Mouse (Mus musculus): Measurements from ENCODE around the gene Lrch4. TPM values are rescaled to one million over a fixed set of nuclear protein-coding genes. Genes with fewer than 3 reads are reported as not detected.
"Not testable (repeated sequence)": the region's sequence is repeated elsewhere in the genome, so short reads cannot be mapped to it uniquely, and the experiment has no call there.

Lrch4 gene
- total RNA-seq, 2 experiments from 2014 or later, result 14.8 to 15.3 TPM

DNA sequence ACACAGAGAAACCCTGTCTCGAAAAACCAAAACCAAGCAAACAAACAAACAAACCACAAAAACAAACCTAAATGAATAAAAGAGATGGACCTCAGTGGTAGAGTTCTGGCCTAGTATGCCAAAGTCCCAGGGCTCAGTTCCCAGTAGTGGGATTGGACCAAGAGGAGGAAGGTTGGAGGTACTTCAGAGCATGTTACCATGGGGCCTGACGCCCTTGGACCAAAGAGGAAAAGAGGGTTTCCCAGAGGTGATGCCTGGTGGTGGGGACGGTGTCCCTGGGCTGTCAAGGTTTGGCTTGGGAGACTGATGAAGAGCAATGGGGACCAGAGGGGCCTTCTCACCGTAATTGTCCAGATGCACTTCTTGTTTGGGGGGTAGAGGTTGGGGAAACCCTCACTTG, 18.9 kb upstream of the Lrch4 start:
- intact Hi-C loops (cut with DNase I; ENCODE audit: low total_unique reads), result no loop called here
- DNase-seq, result no peak

DNA sequence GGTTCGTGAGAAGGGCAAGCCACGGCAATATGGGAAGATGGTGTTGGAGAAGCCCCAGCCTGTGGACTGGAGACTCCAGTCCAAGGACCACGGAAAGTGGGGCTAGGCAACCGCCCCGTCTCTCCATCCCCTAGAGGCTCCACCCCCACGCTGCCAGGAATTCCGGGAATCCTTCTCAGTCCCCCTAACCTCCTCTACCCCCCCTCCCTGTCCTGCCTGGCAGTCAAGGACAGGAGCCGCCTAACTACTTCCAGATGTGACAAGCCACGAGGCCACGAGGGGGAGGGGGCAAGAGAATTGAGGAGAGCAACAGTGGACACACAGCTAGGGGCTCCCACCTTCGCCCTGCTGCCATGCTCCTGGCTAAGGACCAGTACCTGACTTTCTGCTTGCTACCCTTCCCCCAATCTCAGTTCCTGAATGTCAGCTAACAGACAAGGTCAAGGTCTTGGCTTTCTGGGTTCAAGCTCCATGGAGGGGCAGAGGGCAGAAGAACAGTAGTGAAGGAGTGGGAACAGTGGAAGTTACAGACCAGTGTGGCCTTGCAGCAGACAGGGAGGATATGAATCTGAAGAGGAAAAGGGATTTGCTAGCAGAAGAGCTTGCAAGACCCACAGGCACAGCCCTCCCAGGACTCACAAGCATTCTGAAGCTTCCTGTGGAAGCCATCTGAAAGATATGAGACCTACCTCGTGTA, 18.2 kb upstream of the Lrch4 start:
- intact Hi-C loops (cut with DNase I; ENCODE audit: low total_unique reads), result no loop called here
- DNase-seq, result peak; percentile 92

DNA sequence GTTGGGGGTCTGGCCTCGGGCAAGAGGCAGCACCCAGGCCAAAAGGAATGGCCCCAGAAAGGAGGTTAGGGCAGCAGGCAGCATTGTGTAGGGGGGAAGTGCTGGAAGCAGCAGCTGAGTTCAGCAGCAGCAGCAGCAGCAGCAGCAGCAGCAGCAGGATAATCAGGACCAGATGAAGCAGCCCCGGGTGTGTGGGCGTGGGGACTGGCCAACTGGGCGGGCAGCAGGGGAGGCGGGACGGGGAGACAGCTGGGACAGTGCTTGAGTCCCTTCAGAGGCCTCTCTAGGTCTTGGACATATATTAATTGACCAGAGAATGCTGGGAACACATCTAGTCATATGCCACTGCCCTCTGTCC, 17.7 kb upstream of the Lrch4 start:
- peak; percentile 89 for DNase-seq
- intact Hi-C loops (cut with DNase I; ENCODE audit: low total_unique reads), result no loop called here

DNA sequence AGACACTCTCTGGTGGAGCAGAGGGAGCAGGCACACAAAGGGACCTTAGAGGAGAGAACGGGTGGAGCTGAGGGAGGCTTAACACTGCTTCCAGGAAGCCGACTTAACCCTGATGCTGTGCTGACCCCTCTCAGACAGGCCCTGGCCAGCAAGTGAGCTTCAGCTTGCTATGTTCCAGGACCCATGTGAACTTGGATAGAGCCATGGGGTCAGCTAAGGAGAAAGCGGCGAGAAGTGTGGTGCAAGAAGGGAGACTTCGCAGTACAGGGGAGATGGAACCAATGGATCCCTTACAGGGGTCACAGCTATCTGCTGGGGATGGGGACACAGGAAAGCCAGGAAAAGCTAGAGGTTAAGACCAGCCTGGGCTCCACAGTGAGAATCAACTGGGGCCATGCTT, 15.8 kb upstream of the Lrch4 start:
- no peak for DNase-seq
- intact Hi-C loops (cut with DNase I; ENCODE audit: low total_unique reads), result no loop called here

DNA sequence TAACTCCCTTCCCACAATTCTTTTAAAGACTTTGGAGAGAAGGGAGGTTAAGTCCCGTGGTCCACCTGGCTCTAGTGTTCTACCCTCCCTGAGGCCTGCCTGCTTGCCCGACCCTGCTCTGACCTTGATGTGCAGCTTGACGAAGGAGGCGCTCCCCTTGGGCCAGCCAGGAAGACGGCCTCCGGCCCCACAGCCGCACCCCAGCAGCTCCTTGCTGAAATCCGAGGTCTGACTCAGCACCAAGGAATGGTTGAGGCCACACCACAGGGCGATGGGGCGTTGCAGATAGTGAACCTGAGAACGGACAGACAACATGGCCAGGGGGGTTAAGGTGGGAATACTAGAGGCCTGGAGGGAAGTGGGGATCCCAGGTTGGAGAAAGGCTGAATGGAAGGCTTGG, 15.4 kb upstream of the Lrch4 start, which contains the start of gene Pcolce:
Pcolce (minus strand) TSS at position 235 of the 400 bp plus-strand sequence.
- intact Hi-C loops (cut with DNase I; ENCODE audit: low total_unique reads), result no loop called here
- DNase-seq, result peak; percentile 58

DNA sequence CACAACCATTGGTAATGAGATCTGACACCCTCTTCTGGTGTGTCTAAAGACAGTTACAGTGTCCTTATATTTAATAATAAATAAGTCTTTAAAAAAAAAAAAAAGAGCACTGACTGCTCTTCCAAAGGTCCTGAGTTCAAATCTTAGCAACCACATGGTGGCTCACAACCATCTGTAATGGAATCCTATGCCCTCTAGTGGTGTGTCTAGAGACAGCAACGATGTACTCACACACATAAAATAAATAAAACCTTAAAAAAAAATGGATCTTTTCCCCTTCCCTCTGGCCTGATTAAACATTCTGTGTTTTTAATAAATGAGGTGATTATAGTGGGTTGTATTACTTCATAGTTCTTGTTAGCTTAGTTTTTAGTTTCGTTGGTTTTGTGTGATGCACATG, 14.0 kb upstream of the Lrch4 start:
- intact Hi-C loops (cut with DNase I; ENCODE audit: low total_unique reads); DNase-seq: not testable (repeated sequence)

DNA sequence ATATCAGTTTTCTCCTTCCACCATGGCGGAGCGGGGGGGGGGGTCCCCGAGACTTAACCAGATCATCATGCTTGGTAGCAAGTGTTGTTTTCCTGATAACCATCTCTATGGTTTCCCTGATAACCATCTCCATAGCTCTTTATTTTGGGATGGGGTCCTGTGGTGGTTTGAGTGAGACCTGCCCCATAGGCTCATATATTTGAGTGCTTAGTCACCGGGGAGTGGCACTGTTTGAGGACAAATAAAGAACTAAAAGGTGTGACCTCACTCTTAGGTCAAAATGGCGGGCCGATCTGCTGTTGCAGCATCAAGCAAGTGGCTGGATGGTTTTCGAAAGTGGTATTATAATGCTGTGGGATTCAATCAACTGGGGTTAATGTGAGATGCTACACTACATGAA, 13.6 kb upstream of the Lrch4 start:
- DNase-seq, result no peak
- intact Hi-C loops (cut with DNase I; ENCODE audit: low total_unique reads), result no loop called here

DNA sequence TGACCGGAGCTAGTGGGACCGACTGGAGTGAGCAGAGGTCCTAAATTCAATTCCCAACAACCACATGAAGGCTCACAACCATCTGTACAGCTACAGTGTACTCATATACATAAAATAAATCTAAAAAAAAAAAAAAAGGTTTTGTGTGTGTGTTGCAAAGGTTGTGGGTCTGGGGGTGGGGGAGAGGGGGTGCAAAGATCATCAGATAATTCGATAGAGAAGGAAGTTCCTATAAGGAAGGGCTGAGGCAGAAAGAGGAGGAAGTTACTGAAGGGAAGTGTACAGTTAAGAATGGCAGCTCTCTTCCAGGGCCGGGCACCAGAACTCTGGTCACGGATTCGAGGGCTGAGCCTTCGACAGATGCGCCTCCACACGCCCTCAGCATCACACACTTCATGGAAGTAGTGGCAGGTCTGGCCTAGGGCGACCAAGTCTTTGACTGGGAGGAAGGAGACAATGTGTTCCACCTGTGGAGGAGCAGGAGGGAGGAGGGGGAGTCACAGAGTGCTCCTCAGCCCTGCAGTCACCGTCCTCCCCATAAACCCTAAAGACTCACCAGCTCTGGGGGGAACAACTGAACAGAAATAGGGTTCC, 4.9 kb upstream of the Lrch4 start:
- intact Hi-C loops (cut with DNase I; ENCODE audit: low total_unique reads), result loop anchor here (2.0 kb wide), 1 partner anchor 21 kb away; no protein-coding TSS in a partner anchor
- DNase-seq, result no peak

DNA sequence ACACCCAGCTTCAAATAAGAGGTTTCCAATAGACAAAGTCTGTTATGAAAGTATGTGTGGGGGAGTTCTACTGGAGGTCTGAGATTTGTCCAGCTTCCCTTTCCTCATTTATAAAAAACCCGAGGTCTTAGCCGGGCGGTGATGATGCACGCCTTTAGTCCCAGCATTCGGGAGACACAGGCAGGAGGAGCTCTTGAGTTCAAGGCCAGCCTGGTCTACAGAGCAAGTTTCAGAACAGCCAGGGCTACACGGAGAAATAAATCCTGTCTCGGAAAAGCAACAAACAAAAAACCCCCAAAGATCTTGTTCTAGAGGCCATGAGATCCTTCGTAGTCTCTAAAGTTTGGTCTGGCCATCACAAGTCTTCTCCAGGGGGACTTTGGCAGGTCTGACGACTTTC, 930 bp upstream of the Lrch4 start:
- DNase-seq, result no peak
- intact Hi-C loops (cut with DNase I; ENCODE audit: low total_unique reads), result no loop called here

DNA sequence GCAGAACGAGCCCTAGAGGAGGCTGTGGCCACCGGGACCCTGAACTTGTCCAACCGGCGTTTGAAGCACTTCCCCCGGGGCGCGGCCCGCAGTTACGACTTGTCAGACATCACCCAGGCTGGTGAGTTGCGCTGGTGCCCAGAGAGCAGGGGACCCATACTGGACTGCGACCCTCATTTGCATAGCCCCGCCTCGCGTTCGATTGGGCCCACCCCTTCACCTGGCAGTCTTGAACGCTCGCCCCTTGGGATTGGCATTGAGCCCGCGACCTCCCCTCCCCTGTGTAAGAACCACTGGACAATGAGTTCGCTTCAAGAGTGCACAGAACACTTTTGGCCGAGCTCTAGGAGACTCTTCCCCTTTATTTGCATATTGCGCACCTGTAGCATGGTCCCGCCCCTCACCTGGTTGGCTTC, 393 bp downstream of the Lrch4 start:
- no peak for DNase-seq
- intact Hi-C loops (cut with DNase I; ENCODE audit: low total_unique reads), result no loop called here

DNA sequence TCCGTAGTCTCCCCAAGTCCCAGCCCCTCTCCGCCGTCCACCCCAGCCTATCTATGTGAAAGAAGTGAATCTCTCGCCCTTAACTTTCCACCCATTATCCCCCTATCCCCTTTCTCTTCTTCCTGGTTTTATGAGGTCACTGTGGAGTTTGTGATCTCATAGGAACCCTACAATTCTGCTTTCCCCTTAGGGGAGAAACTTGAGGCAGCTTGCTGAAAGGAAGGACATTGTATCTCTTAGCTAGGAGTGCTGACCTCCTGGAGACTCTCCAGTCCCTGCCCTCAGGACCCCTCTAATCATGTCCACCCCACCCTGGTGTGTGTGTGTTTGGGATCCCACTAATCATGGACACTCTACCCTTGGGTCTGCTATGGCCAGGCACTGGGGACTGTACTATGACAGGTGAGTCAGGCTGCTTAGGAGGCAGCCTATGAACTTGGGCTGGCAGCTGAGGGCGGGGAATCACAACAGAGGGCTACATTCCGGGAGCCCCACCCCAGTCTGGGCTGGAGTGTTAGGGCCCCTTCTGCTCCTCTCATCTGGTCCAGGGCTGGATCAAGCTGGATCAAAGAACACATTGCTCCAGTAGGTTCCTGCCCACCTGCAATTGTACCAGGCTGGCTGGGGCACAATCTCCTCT, 1.1 kb downstream of the Lrch4 start:
- intact Hi-C loops (cut with DNase I; ENCODE audit: low total_unique reads), result loop anchor here (10.0 kb wide), 1 partner anchor 105 kb away; no protein-coding TSS in a partner anchor
- DNase-seq, result no peak

DNA sequence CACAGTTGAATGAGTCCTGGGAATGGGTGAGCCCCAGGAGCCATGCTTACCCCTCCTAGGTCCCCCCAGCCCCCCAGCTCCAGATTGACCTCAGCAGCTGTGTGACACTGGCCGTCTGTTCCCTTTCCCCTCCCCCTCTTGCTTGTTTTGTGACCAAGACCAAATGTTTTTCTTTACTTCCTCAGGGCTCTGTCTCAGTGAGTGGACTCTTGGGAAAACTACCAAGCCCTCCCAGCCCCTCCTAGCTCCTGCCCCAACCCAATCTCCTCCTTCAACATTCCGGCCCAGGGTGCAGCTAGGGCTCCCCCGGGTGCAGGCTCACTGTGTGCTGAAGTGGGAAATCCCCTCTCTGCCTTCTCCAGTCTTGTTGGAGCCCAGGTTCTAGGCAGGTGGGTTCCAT, 1.7 kb downstream of the Lrch4 start:
- DNase-seq, result no peak
- intact Hi-C loops (cut with DNase I; ENCODE audit: low total_unique reads), result loop anchor here (10.0 kb wide), 1 partner anchor 106 kb away; no protein-coding TSS in a partner anchor

DNA sequence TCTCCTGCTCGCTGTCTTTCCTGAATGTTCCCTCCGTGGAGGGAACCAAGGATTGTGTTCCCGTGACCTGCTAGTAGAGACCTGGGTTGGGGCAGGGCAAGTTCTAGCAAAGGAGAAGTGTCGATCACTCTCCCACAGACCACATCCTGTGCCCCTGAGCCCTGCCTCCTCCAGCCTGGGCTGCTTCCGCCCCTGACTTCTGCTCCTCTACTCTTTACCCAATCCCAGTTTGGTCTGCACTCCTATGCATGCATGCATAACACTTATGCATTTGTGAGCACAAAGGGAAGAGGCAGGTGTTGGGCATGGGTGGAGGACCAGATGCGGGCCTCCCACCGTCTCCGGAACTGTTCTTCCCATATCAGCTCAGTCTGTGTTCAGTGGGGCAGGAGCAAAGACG, 2.2 kb downstream of the Lrch4 start:
- intact Hi-C loops (cut with DNase I; ENCODE audit: low total_unique reads), result loop anchor here (10.0 kb wide), 1 partner anchor 106 kb away; no protein-coding TSS in a partner anchor
- DNase-seq, result no peak

DNA sequence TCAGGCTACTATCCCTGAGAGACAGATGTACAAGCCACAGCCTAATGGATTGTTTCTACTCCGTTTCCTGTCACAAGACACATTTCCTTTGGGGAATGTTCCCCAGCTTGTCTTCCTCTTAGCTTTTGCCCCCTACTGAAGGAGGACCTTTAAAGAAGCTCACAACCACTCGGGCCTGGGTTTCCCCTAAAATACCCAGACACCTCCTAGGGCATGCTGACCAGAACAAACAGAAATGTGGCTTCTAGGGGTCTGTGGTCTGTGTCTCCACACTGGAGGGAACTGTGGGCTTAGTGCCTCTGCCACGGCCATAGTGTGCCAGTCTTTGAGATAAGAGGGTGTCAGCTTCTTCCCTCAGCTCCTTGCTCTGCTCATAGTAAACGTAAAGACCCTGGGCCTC, 2.7 kb downstream of the Lrch4 start:
- intact Hi-C loops (cut with DNase I; ENCODE audit: low total_unique reads), result loop anchor here (10.0 kb wide), 1 partner anchor 107 kb away; no protein-coding TSS in a partner anchor

DNA sequence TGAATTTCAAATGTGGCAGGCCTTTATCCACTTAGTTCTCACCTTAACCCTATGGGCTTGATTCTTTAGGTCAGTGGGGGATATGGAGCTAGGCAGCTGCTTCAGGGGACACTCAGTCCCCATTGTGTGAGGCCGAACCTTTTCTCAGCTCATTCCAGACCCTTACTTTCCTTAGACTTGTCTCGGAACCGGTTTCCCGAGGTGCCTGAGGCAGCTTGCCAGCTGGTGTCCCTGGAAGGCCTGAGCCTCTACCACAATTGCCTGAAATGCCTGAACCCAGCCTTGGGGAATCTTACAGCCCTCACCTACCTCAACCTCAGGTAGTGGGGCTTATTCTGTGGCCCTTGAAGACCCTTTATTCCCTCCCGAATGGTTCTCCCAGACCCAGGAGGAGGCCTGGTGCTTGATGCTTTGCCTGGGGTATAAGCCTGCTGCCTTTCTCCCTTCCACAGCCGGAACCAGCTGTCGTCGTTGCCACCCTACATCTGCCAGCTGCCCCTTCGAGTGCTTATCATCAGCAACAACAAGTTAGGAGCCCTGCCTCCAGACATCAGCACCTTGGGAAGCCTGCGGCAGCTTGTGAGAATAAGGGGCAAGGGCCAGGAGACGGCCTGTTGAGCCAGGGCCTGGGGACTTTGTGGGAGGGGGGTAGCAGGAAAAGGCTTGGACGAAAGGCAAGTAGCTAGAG, 4.6 kb downstream of the Lrch4 start:
- intact Hi-C loops (cut with DNase I; ENCODE audit: low total_unique reads), result loop anchor here (10.0 kb wide), 1 partner anchor 109 kb away; no protein-coding TSS in a partner anchor
- no peak for DNase-seq

More for the DNA sequence above, 2.7 kb downstream of the Lrch4 start:
- DNase-seq, result no peak

DNA sequence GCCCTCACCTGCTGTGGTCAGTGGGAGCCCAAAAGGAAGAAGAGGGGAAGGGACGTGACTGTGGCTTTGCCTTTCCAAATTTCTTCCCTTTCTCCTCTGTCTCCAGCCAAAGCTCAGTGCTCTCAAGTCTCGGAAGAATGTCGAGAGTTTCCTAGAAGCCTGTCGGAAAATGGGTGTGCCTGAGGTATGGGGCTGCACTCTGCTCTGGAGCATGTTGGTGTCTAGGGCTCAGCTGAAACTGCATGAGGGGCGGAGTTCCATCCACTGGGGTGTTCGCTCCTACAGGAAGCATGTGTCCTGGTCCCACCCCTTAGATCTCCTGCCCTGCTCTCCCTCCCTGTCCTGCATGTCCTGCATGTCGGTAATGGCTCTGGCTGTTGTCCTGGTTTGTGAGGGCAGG, 10.6 kb downstream of the Lrch4 start:
- DNase-seq, result no peak
- intact Hi-C loops (cut with DNase I; ENCODE audit: low total_unique reads), result loop anchor here (10.0 kb wide), 1 partner anchor 115 kb away; no protein-coding TSS in a partner anchor

DNA sequence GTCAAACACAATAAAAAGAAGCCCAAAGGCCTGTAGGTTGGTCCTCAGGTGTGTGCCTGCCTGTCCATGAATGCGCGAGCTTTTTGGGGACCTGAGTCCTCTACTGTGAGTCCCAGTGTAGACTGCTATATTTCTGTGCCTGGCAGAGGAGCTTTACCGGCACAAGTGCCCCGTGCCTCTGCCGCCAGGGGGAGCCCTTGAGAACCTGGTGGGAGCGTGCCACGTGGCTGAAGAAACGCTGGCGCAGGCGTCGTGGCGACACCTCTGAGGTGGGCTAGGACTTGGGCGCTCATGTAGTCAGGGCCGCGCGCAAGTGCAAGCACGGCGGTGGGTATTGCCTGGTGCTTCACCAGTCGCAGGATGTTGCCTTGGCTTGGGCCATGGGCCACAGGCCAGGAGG, 12.1 kb downstream of the Lrch4 start, which contains the start of gene Sap25:
Sap25 (plus strand) TSS at position 281 of the 400 bp plus-strand sequence.
- no peak for DNase-seq
- intact Hi-C loops (cut with DNase I; ENCODE audit: low total_unique reads), result no loop called here

DNA sequence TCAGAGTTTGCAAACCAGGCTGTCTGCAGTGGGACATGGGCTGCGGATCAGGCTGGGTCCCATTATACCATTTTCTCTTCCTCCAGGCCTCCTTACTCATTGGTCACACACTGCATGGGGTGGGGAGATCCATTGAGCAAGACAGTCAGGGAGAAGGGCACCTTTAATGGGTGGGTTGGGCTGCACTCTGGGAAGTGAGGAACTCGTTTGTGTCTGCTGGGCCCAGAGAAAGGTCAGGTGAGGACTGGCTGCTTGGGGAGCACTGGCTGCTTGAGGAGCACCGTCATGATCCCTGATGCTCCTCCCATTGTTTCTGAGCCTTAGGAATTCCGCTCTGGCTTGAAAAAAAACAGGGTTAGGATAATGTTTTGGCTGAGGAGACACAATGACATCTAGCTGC, 14.0 kb downstream of the Lrch4 start:
- DNase-seq, result no peak
- intact Hi-C loops (cut with DNase I; ENCODE audit: low total_unique reads), result no loop called here

DNA sequence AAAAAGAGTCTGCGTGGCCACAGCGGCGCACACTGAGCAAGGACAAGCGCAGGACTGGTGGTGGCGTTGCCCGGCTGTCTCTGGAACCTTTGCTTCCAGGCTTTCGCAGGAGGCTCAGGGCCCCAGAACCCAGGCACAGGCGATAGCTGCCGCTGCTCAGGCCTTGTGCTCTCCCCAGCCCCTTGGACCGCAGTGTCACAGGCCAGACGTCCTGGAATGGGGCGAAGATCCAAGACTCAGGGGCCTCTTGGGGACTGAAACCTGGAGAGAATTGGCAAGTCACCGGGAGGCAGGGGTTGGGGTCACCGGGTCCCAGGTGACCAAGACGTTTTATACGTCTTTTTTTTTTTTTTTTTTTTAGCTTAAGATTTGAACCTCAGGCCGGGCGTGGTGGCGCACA, 15.6 kb downstream of the Lrch4 start:
- intact Hi-C loops (cut with DNase I; ENCODE audit: low total_unique reads), result no loop called here

DNA sequence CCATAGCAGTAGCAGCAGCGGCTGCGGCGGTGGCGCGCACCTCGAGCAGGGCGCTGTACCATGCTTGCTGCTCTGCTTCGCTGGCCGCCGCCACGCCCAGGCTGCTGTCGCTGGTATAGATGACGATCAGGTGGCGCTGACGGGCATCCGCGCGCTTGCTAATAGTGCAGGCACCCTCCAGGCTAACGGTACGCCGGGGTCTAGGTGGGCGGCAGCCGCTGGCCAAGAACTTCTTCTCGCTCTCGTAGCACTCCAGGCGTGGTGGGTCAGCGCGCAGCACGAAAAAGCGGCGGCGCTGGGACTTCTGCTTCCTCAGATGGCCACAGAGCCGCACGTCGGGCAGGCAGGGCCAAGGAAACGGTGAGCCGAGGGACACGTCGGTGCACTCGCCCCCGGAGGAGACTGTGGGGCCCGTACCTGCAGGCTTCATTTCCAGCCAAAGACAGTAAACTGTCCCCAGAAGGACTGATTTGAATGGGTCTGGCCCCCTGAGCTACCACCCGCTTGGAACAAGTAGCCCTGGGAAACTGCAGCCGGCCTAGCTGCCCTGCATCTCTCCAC, 16.2 kb downstream of the Lrch4 start:
- no peak for DNase-seq
- intact Hi-C loops (cut with DNase I; ENCODE audit: low total_unique reads), result no loop called here

More for the DNA sequence above, 15.6 kb downstream of the Lrch4 start:
- no peak for DNase-seq
